Mouse (Mus musculus): ENCODE results near the gene Sp6. TPM values are rescaled to one million over a fixed set of nuclear protein-coding genes. Genes with fewer than 3 reads are reported as not detected.

Sp6 gene
- polyA plus RNA-seq, 1 experiment from 2014 or later: not detected

- 76% methylated on average over 5 of the region's 5 CpGs for WGBS
- Histone ChIP-seq H3K4me2 (ENCODE audit: low read depth, low read length) (no peak overlapping the region), H3K4me3 (ENCODE audit: low read length) (no peak overlapping the region), H3K27me3 (replicated peaks; ENCODE audit: control insufficient read depth, insufficient read depth, low read length) (no peaks in the 10 kb centered on the region), H3K27ac (ENCODE audit: low read length) (no peak overlapping the region), H3K4me1 (ENCODE audit: control insufficient read depth, insufficient read depth, low read length) (peaks cover 37% of the 10 kb centered on the region), H3K9me3 (ENCODE audit: control insufficient read depth, low read length) (no peaks in the 10 kb centered on the region), H3K9ac (ENCODE audit: low read depth, low read length) (no peak overlapping the region), H3K36me3 (ENCODE audit: control insufficient read depth, insufficient read depth, low read length) (no peaks in the 10 kb centered on the region)
- ATAC-seq: no peak
Observed at GRCm38 (mm10) chr11:96972906-96973305, 40.3 kb upstream of the Sp6 start.

GRCm38 (mm10) chr11:96973426-96973964 is 39.7 kb upstream of the Sp6 start:
- no peaks in the 10 kb centered on the region for H3K36me3 ChIP-seq (ENCODE audit: control insufficient read depth, insufficient read depth, low read length)
- peaks cover 34% of the 10 kb centered on the region for H3K4me1 ChIP-seq (ENCODE audit: control insufficient read depth, insufficient read depth, low read length)
- no peak overlapping the region for H3K4me2 ChIP-seq (ENCODE audit: low read depth, low read length)
- H3K27ac ChIP-seq (ENCODE audit: low read length): no peak overlapping the region
- no peaks in the 10 kb centered on the region for H3K9me3 ChIP-seq (ENCODE audit: control insufficient read depth, low read length)
- H3K27me3 ChIP-seq (replicated peaks; ENCODE audit: control insufficient read depth, insufficient read depth, low read length): no peaks in the 10 kb centered on the region
- 87% methylated on average over 5 of the region's 5 CpGs for WGBS
- no peak for ATAC-seq
- no peak overlapping the region for H3K4me3 ChIP-seq (ENCODE audit: low read length)
- H3K9ac ChIP-seq (ENCODE audit: low read depth, low read length): no peak overlapping the region

- no peak for ATAC-seq
- Histone ChIP-seq H3K4me3 (ENCODE audit: low read length) (no peak overlapping the region), H3K27me3 (replicated peaks; ENCODE audit: control insufficient read depth, insufficient read depth, low read length) (no peaks in the 10 kb centered on the region), H3K9me3 (ENCODE audit: control insufficient read depth, low read length) (no peaks in the 10 kb centered on the region), H3K36me3 (ENCODE audit: control insufficient read depth, insufficient read depth, low read length) (no peaks in the 10 kb centered on the region), H3K9ac (ENCODE audit: low read depth, low read length) (no peak overlapping the region), H3K4me2 (ENCODE audit: low read depth, low read length) (no peak overlapping the region), H3K27ac (ENCODE audit: low read length) (no peak overlapping the region), H3K4me1 (ENCODE audit: control insufficient read depth, insufficient read depth, low read length) (peaks cover 23% of the 10 kb centered on the region)
- 80% methylated on average over 5 of the region's 5 CpGs for WGBS
Observed at GRCm38 (mm10) chr11:96974813-96975212, 38.4 kb upstream of the Sp6 start.

GRCm38 (mm10) chr11:96975511-96976378 is 37.4 kb upstream of the Sp6 start:
- Histone ChIP-seq H3K4me3 (ENCODE audit: low read length) (peak overlapping the region; percentile 90; the same call in 1 of the 2 replicates), H3K4me1 (ENCODE audit: control insufficient read depth, insufficient read depth, low read length) (peaks cover 18% of the 10 kb centered on the region), H3K27ac (ENCODE audit: low read length) (peak overlapping the region; percentile 95; the same call in 1 of the 2 replicates), H3K9me3 (ENCODE audit: control insufficient read depth, low read length) (no peaks in the 10 kb centered on the region), H3K9ac (ENCODE audit: low read depth, low read length) (peak overlapping the region; percentile 98), H3K4me2 (ENCODE audit: low read depth, low read length) (peak overlapping the region; percentile 82), H3K27me3 (replicated peaks; ENCODE audit: control insufficient read depth, insufficient read depth, low read length) (no peaks in the 10 kb centered on the region), H3K36me3 (ENCODE audit: control insufficient read depth, insufficient read depth, low read length) (no peaks in the 10 kb centered on the region)
- WGBS: 77% methylated on average over 10 of the region's 10 CpGs
- ATAC-seq: no peak

GRCm38 (mm10) chr11:96976379-96976687 is 36.9 kb upstream of the Sp6 start:
- H3K27me3 ChIP-seq (replicated peaks; ENCODE audit: control insufficient read depth, insufficient read depth, low read length): no peaks in the 10 kb centered on the region
- no peaks in the 10 kb centered on the region for H3K9me3 ChIP-seq (ENCODE audit: control insufficient read depth, low read length)
- peaks cover 14% of the 10 kb centered on the region for H3K4me1 ChIP-seq (ENCODE audit: control insufficient read depth, insufficient read depth, low read length)
- H3K36me3 ChIP-seq (ENCODE audit: control insufficient read depth, insufficient read depth, low read length): no peaks in the 10 kb centered on the region
- no peak for ATAC-seq
- peak overlapping the region; percentile 98 for H3K9ac ChIP-seq (ENCODE audit: low read depth, low read length)
- 46% methylated on average over 3 of the region's 3 CpGs for WGBS
- peak overlapping the region; percentile 95 for H3K27ac ChIP-seq (ENCODE audit: low read length)
- H3K4me2 ChIP-seq (ENCODE audit: low read depth, low read length): peak overlapping the region; percentile 82
- peak overlapping the region; percentile 90 for H3K4me3 ChIP-seq (ENCODE audit: low read length)

GRCm38 (mm10) chr11:96976911-96977591 is 36.1 kb upstream of the Sp6 start:
- WGBS: under 1% methylated on average over 48 of the region's 50 CpGs
- Histone ChIP-seq H3K4me2 (ENCODE audit: low read depth, low read length) (peak overlapping the region; percentile 82), H3K36me3 (ENCODE audit: control insufficient read depth, insufficient read depth, low read length) (no peaks in the 10 kb centered on the region), H3K27ac (ENCODE audit: low read length) (peak overlapping the region; percentile 95), H3K27me3 (replicated peaks; ENCODE audit: control insufficient read depth, insufficient read depth, low read length) (no peaks in the 10 kb centered on the region), H3K4me1 (ENCODE audit: control insufficient read depth, insufficient read depth, low read length) (peaks cover 15% of the 10 kb centered on the region), H3K9ac (ENCODE audit: low read depth, low read length) (peak overlapping the region; percentile 98), H3K4me3 (ENCODE audit: low read length) (peak overlapping the region; percentile 90), H3K9me3 (ENCODE audit: control insufficient read depth, low read length) (no peaks in the 10 kb centered on the region)
- ATAC-seq: peak; percentile 82

GRCm38 (mm10) chr11:96977606-96978400 is 35.4 kb upstream of the Sp6 start:
- H3K27ac ChIP-seq (ENCODE audit: low read length): peak overlapping the region; percentile 95
- H3K9ac ChIP-seq (ENCODE audit: low read depth, low read length): peak overlapping the region; percentile 98
- H3K4me1 ChIP-seq (ENCODE audit: control insufficient read depth, insufficient read depth, low read length): peaks cover 18% of the 10 kb centered on the region
- ATAC-seq: peak; percentile 98
- no peaks in the 10 kb centered on the region for H3K9me3 ChIP-seq (ENCODE audit: control insufficient read depth, low read length)
- H3K4me3 ChIP-seq (ENCODE audit: low read length): peak overlapping the region; percentile 90
- WGBS: under 1% methylated on average over 45 of the region's 45 CpGs
- peak overlapping the region; percentile 83 for H3K4me2 ChIP-seq (ENCODE audit: low read depth, low read length)
- H3K27me3 ChIP-seq (replicated peaks; ENCODE audit: control insufficient read depth, insufficient read depth, low read length): no peaks in the 10 kb centered on the region
- H3K36me3 ChIP-seq (ENCODE audit: control insufficient read depth, insufficient read depth, low read length): no peaks in the 10 kb centered on the region

- Histone ChIP-seq H3K27me3 (replicated peaks; ENCODE audit: control insufficient read depth, insufficient read depth, low read length) (no peaks in the 10 kb centered on the region), H3K27ac (ENCODE audit: low read length) (peak overlapping the region; percentile 85), H3K9ac (ENCODE audit: low read depth, low read length) (peak overlapping the region; percentile 81), H3K4me2 (ENCODE audit: low read depth, low read length) (peak overlapping the region; percentile 83), H3K36me3 (ENCODE audit: control insufficient read depth, insufficient read depth, low read length) (no peaks in the 10 kb centered on the region), H3K9me3 (ENCODE audit: control insufficient read depth, low read length) (no peaks in the 10 kb centered on the region), H3K4me1 (ENCODE audit: control insufficient read depth, insufficient read depth, low read length) (peaks cover 18% of the 10 kb centered on the region), H3K4me3 (ENCODE audit: low read length) (peak overlapping the region; percentile 67)
- no peak for ATAC-seq
- WGBS: 27% methylated on average over 17 of the region's 17 CpGs
Observed at GRCm38 (mm10) chr11:96978401-96979246, 34.6 kb upstream of the Sp6 start.

All from intestine, embryonic 16.5 days (tissue).